In genomic region chr4:117304239-117305025, GRCm38 (mm10) we compare ENCODE assay signal across 8 mouse cellular contexts. TPM values are rescaled to one million over a fixed set of nuclear protein-coding genes. Genes with fewer than 3 reads are reported as not detected.
DNase-seq lines count a peak whose midpoint lies in the region; ATAC-seq lines count a peak whose summit lies in the region.

No protein-coding gene starts in this region.

- no peaks in the 10 kb centered on the region for H3K9me3 ChIP-seq in kidney, embryonic 15.5 days (replicated peaks)
- no peaks in the 10 kb centered on the region for H3K9me3 ChIP-seq in embryonic facial prominence, embryonic 11.5 days (replicated peaks; ENCODE audit: control insufficient read depth, low read length)
- H3K9me3 ChIP-seq in limb, embryonic 11.5 days (ENCODE audit: control insufficient read depth, low read length): no peaks in the 10 kb centered on the region
- no peaks in the 10 kb centered on the region for H3K9me3 ChIP-seq in neural tube, embryonic 13.5 days

- H3K36me3 ChIP-seq in kidney, embryonic 15.5 days: no peaks in the 10 kb centered on the region
- no peaks in the 10 kb centered on the region for H3K36me3 ChIP-seq in embryonic facial prominence, embryonic 11.5 days (replicated peaks; ENCODE audit: control insufficient read depth, insufficient read depth, low read depth, low read length)
- H3K36me3 ChIP-seq in limb, embryonic 11.5 days (ENCODE audit: control insufficient read depth, insufficient read depth, low read length): no peaks in the 10 kb centered on the region
- H3K36me3 ChIP-seq in neural tube, embryonic 13.5 days: no peaks in the 10 kb centered on the region

- ATAC-seq in kidney, embryonic 15.5 days (replicated peaks; ENCODE audit: low FRiP score): 0 out of 2 replicates have a peak, but pooled peaks have one; percentile 3
- ATAC-seq in embryonic facial prominence, embryonic 11.5 days (replicated peaks; ENCODE audit: insufficient number of reproducible peaks, low FRiP score, low TSS enrichment, low read depth): 0 out of 2 replicates have a peak, but pooled peaks have one; percentile 15
- no peak for ATAC-seq in limb, embryonic 11.5 days (ENCODE audit: insufficient number of reproducible peaks, low FRiP score, low TSS enrichment, low read depth)
- ATAC-seq in neural tube, embryonic 13.5 days (ENCODE audit: low read depth): no peak

- H3K27me3 ChIP-seq in kidney, embryonic 15.5 days: peaks cover 96% of the 10 kb centered on the region
- peaks cover 32% of the 10 kb centered on the region for H3K27me3 ChIP-seq in embryonic facial prominence, embryonic 11.5 days (ENCODE audit: control insufficient read depth, insufficient read depth, low read length)
- peaks cover 37% of the 10 kb centered on the region for H3K27me3 ChIP-seq in limb, embryonic 11.5 days (ENCODE audit: control insufficient read depth, insufficient read depth, low read length)
- peaks cover 94% of the 10 kb centered on the region for H3K27me3 ChIP-seq in neural tube, embryonic 13.5 days

- WGBS in kidney, embryonic 15.5 days: 4% methylated on average over 54 of the region's 54 CpGs
- 2% methylated on average over 54 of the region's 54 CpGs for WGBS in embryonic facial prominence, embryonic 11.5 days
- 1% methylated on average over 54 of the region's 54 CpGs for WGBS in limb, embryonic 11.5 days
- 3% methylated on average over 54 of the region's 54 CpGs for WGBS in neural tube, embryonic 13.5 days

- no peak for DNase-seq in kidney, adult 9 months
- DNase-seq in embryonic facial prominence, embryonic 11.5 days (ENCODE audit: low spot score): no peak
- DNase-seq in limb, embryonic 11.5 days (ENCODE audit: low spot score): no peak
- DNase-seq in thymus, postnatal 0 days (ENCODE audit: low spot score): no peak
- DNase-seq in right cerebral cortex, postnatal 36 days (ENCODE audit: low spot score in 2 of 2): no peak
- no peak for DNase-seq in natural killer cell, adult 2 months (ENCODE audit: low spot score in 2 of 2)

- peaks cover 50% of the 10 kb centered on the region for H3K4me1 ChIP-seq in kidney, embryonic 15.5 days
- H3K4me1 ChIP-seq in embryonic facial prominence, embryonic 11.5 days (ENCODE audit: control insufficient read depth, insufficient read depth, low read length): peaks cover 4% of the 10 kb centered on the region
- peaks cover 20% of the 10 kb centered on the region; the same call in 1 of the 2 replicates for H3K4me1 ChIP-seq in limb, embryonic 11.5 days (ENCODE audit: control insufficient read depth, insufficient read depth, low read length)
- peaks cover 55% of the 10 kb centered on the region for H3K4me1 ChIP-seq in neural tube, embryonic 13.5 days (replicated peaks)

- peak overlapping the region; percentile 65 for H3K4me2 ChIP-seq in kidney, embryonic 15.5 days
- H3K4me2 ChIP-seq in embryonic facial prominence, embryonic 11.5 days (ENCODE audit: low read depth, low read length): peak overlapping the region; percentile 89
- H3K4me2 ChIP-seq in limb, embryonic 11.5 days (ENCODE audit: low read depth, severe bottlenecking): peak overlapping the region; percentile 87
- H3K4me2 ChIP-seq in neural tube, embryonic 13.5 days: peak overlapping the region; percentile 63

- H3K4me3 ChIP-seq in kidney, embryonic 15.5 days (replicated peaks): peak overlapping the region; percentile 42
- peak overlapping the region; percentile 35 for H3K4me3 ChIP-seq in embryonic facial prominence, embryonic 11.5 days (ENCODE audit: low read depth, low read length)
- peak overlapping the region; percentile 38 for H3K4me3 ChIP-seq in limb, embryonic 11.5 days (ENCODE audit: low read depth, low read length)
- peak overlapping the region; percentile 32 for H3K4me3 ChIP-seq in neural tube, embryonic 13.5 days

- no peak overlapping the region for H3K9ac ChIP-seq in kidney, embryonic 15.5 days
- H3K9ac ChIP-seq in embryonic facial prominence, embryonic 11.5 days (replicated peaks; ENCODE audit: low read length): peak overlapping the region; percentile 44
- H3K9ac ChIP-seq in limb, embryonic 11.5 days (ENCODE audit: low read length): peak overlapping the region; percentile 18; the same call in 1 of the 2 replicates
- H3K9ac ChIP-seq in neural tube, embryonic 13.5 days: peak overlapping the region; percentile 63

- H3K27ac ChIP-seq in kidney, embryonic 15.5 days: no peak overlapping the region
- no peak overlapping the region for H3K27ac ChIP-seq in embryonic facial prominence, embryonic 11.5 days (replicated peaks; ENCODE audit: low read depth, low read length)
- H3K27ac ChIP-seq in limb, embryonic 11.5 days (replicated peaks; ENCODE audit: low read depth, low read length): no peak overlapping the region
- H3K27ac ChIP-seq in neural tube, embryonic 13.5 days (replicated peaks): no peak overlapping the region

RNA-seq across cellular contexts. Expression of gene Armh1, which starts 52.5 kb away (rescaled TPM):
- 0.12 and 0.38 TPM in 2 replicates for polyA plus RNA-seq in kidney, embryonic 15.5 days (2015; fragmentation: Nextera tagmentation; extraction: Ambion mirVana)
- 0.17 TPM in 1 of 2 replicates, not detected in the other for polyA plus RNA-seq in embryonic facial prominence, embryonic 11.5 days (2014; fragmentation: Nextera tagmentation; extraction: Ambion mirVana)
- 0.12 TPM in 1 of 2 replicates, not detected in the other for polyA plus RNA-seq in limb, embryonic 11.5 days (2014; fragmentation: Nextera tagmentation; extraction: Ambion mirVana)
- polyA plus RNA-seq in neural tube, embryonic 13.5 days (2015; fragmentation: Nextera tagmentation; extraction: Ambion mirVana): 0.28 and 0.66 TPM in 2 replicates
- polyA plus RNA-seq in thymus, postnatal 0 days (2015; fragmentation: Nextera tagmentation; extraction: Ambion mirVana): 0.38 and 0.45 TPM in 2 replicates

RNA-seq across cellular contexts. Expression of gene Tmem53, which starts 52.7 kb away (rescaled TPM):
- polyA plus RNA-seq in kidney, embryonic 15.5 days (2015; fragmentation: Nextera tagmentation; extraction: Ambion mirVana): 14.9 and 16.5 TPM in 2 replicates
- polyA plus RNA-seq in embryonic facial prominence, embryonic 11.5 days (2014; fragmentation: Nextera tagmentation; extraction: Ambion mirVana): 9.3 and 10.6 TPM in 2 replicates
- polyA plus RNA-seq in limb, embryonic 11.5 days (2014; fragmentation: Nextera tagmentation; extraction: Ambion mirVana): 9.7 and 11.6 TPM in 2 replicates
- 5.9 and 6.5 TPM in 2 replicates for polyA plus RNA-seq in neural tube, embryonic 13.5 days (2015; fragmentation: Nextera tagmentation; extraction: Ambion mirVana)
- polyA plus RNA-seq in thymus, postnatal 0 days (2015; fragmentation: Nextera tagmentation; extraction: Ambion mirVana): 13.7 and 14.2 TPM in 2 replicates

Comparison
In these comparisons a context has a peak if more than half of its experiments do, and no peak if none do; other contexts are left out.
1. ATAC-seq: peak in kidney, embryonic 15.5 days (single experiment) and embryonic facial prominence, embryonic 11.5 days (single experiment); none in limb, embryonic 11.5 days (single experiment) and neural tube, embryonic 13.5 days (single experiment).
2. Peak in every context shown above with its lines, with median percentiles within 50 percentile points of each other: H3K4me2 ChIP-seq and H3K4me3 ChIP-seq.